Mouse (Mus musculus): ENCODE measurements around the gene Slc25a21. TPM values are rescaled to one million over a fixed set of nuclear protein-coding genes. Genes with fewer than 3 reads are reported as not detected.

Gene Slc25a21
- total RNA-seq, 1 experiment from 2014 or later, result not detected

GRCm38 (mm10) chr12:56906476-56906875, 290.8 kb downstream of the Slc25a21 start:
- no peak for ATAC-seq (ENCODE audit: extremely low read depth, insufficient number of reproducible peaks, low FRiP score, poor library complexity, severe bottlenecking)

- no peak for ATAC-seq (ENCODE audit: extremely low read depth, insufficient number of reproducible peaks, low FRiP score, poor library complexity, severe bottlenecking)
These were observed 291.5 kb downstream of the Slc25a21 start for GRCm38 (mm10) chr12:56905652-56906305.

GRCm38 (mm10) chr12:56905222-56905621, 292.1 kb downstream of the Slc25a21 start:
- ATAC-seq (ENCODE audit: extremely low read depth, insufficient number of reproducible peaks, low FRiP score, poor library complexity, severe bottlenecking), result no peak

- no peak for ATAC-seq (ENCODE audit: extremely low read depth, insufficient number of reproducible peaks, low FRiP score, poor library complexity, severe bottlenecking)
These were observed 294.4 kb downstream of the Slc25a21 start for GRCm38 (mm10) chr12:56902774-56903456.

GRCm38 (mm10) chr12:56897976-56898375, 299.3 kb downstream of the Slc25a21 start:
- ATAC-seq (ENCODE audit: extremely low read depth, insufficient number of reproducible peaks, low FRiP score, poor library complexity, severe bottlenecking), result no peak

GRCm38 (mm10) chr12:56897221-56897937, 299.9 kb downstream of the Slc25a21 start:
- no peak for ATAC-seq (ENCODE audit: extremely low read depth, insufficient number of reproducible peaks, low FRiP score, poor library complexity, severe bottlenecking)

- ATAC-seq (ENCODE audit: extremely low read depth, insufficient number of reproducible peaks, low FRiP score, poor library complexity, severe bottlenecking), result no peak
These were observed 302.3 kb downstream of the Slc25a21 start for GRCm38 (mm10) chr12:56894963-56895362.

GRCm38 (mm10) chr12:56890891-56891726, 306.2 kb downstream of the Slc25a21 start:
- no peak for ATAC-seq (ENCODE audit: extremely low read depth, insufficient number of reproducible peaks, low FRiP score, poor library complexity, severe bottlenecking)

GRCm38 (mm10) chr12:56877796-56878195, 319.5 kb downstream of the Slc25a21 start:
- ATAC-seq (ENCODE audit: extremely low read depth, insufficient number of reproducible peaks, low FRiP score, poor library complexity, severe bottlenecking), result no peak

- ATAC-seq (ENCODE audit: extremely low read depth, insufficient number of reproducible peaks, low FRiP score, poor library complexity, severe bottlenecking), result no peak
These were observed 320.7 kb downstream of the Slc25a21 start for GRCm38 (mm10) chr12:56876549-56876948.

- no peak for ATAC-seq (ENCODE audit: extremely low read depth, insufficient number of reproducible peaks, low FRiP score, poor library complexity, severe bottlenecking)
These were observed 324.1 kb downstream of the Slc25a21 start for GRCm38 (mm10) chr12:56873204-56873603.

- no peak for ATAC-seq (ENCODE audit: extremely low read depth, insufficient number of reproducible peaks, low FRiP score, poor library complexity, severe bottlenecking)
These were observed 326.7 kb downstream of the Slc25a21 start for GRCm38 (mm10) chr12:56870569-56870968.

GRCm38 (mm10) chr12:56863873-56864562, 333.3 kb downstream of the Slc25a21 start:
- ATAC-seq (ENCODE audit: extremely low read depth, insufficient number of reproducible peaks, low FRiP score, poor library complexity, severe bottlenecking), result no peak

GRCm38 (mm10) chr12:56852679-56853078, 344.6 kb downstream of the Slc25a21 start:
- ATAC-seq (ENCODE audit: extremely low read depth, insufficient number of reproducible peaks, low FRiP score, poor library complexity, severe bottlenecking), result no peak

GRCm38 (mm10) chr12:56851464-56851863, 345.8 kb downstream of the Slc25a21 start:
- ATAC-seq (ENCODE audit: extremely low read depth, insufficient number of reproducible peaks, low FRiP score, poor library complexity, severe bottlenecking), result no peak

GRCm38 (mm10) chr12:56829945-56830344, 367.3 kb downstream of the Slc25a21 start:
- no peak for ATAC-seq (ENCODE audit: extremely low read depth, insufficient number of reproducible peaks, low FRiP score, poor library complexity, severe bottlenecking)

- ATAC-seq (ENCODE audit: extremely low read depth, insufficient number of reproducible peaks, low FRiP score, poor library complexity, severe bottlenecking), result no peak
These were observed 367.8 kb downstream of the Slc25a21 start for GRCm38 (mm10) chr12:56829455-56829883.

GRCm38 (mm10) chr12:56827808-56828384, 369.4 kb downstream of the Slc25a21 start:
- ATAC-seq (ENCODE audit: extremely low read depth, insufficient number of reproducible peaks, low FRiP score, poor library complexity, severe bottlenecking), result no peak

All from neutrophil, adult 5-6 weeks (primary cell).